Mouse (Mus musculus) lung, postnatal 36 days (tissue): ENCODE data around the gene Slc35g1.

ENCODE experiments used
- DNase-seq: peaks from one replicate; pipeline ENCODE4 v3.0.0; 2022; ENCODE audit warnings: mixed read lengths

The Slc35g1 gene

DNA sequence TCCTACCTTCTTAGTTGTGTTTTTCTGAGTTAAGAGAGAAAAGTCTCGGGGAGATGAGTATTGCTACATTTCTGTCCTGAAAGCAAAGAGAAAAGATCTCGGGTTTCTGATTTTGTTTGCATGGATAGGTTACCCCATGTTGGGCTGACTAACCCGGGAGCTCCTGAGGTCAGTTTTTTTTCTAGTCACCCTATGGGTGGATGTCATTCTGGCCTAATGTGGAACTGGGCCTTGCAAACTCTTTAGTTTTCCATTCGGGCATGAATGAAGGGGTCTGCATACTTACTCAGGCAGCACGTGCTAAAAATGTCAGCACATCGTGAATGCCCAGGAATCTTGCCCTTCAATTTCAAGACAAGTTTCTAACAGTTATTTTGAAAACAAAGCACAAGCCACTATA is 1.2 kb downstream of the Slc35g1 start:
- no peak for DNase-seq

DNA sequence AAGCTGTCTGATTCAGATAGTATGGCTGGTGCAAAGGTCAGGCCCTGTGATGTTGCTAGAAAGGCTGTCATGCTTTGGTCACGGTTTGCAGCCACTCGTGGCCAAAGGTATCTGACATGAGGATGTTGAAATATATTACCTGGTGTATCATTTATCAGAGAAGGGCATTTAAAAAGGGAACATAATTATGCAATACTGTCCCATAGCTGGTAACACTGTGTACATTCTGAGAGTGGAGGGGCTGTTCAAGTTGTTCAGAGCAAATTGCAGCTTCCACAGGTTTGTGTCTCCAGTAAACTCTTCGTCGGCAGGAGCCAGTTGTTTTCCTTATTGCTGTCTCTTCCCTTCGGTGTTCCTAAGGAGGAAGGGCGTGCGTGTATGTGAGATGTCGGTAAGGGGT is 3.2 kb downstream of the Slc35g1 start:
- peak; percentile 20 for DNase-seq

DNA sequence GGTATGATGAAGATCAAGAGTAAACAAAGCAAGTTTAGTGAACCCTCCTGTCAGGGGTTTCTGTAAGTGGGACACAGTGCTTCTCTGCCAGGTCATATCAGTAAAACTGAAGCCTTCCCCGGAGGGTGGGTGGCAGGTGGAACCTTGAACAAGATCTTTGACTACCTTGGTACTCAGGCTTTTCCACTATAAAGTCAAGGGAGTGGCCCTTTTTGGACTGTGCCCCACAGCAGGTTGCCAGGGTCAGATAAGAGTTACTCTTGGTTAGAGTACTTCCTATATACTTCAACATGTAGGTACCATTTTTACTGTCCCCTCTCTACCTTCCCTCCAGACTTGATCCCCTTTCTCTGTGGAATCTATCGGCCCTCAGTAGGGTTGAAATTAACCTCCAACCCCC is 5.1 kb downstream of the Slc35g1 start:
- DNase-seq: no peak

DNA sequence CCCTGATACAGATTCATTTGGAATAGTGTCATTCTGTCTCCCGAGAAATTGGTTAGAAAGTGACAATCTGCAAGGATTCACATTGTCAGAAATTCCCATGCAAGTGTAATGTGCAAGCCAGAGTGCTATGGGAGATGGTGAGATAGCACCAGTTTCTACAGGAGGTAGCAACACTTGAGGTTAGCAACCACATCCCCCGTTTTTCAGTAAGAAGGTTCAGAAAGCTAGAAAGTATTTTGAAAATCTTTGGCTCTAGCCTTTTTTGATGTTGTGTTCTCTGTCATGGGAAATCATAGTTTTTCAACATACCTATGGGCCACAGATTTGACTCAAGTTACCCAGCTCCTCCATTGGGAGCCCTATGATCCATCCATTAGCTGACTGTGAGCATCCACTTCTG is 5.6 kb downstream of the Slc35g1 start:
- no peak for DNase-seq

DNA sequence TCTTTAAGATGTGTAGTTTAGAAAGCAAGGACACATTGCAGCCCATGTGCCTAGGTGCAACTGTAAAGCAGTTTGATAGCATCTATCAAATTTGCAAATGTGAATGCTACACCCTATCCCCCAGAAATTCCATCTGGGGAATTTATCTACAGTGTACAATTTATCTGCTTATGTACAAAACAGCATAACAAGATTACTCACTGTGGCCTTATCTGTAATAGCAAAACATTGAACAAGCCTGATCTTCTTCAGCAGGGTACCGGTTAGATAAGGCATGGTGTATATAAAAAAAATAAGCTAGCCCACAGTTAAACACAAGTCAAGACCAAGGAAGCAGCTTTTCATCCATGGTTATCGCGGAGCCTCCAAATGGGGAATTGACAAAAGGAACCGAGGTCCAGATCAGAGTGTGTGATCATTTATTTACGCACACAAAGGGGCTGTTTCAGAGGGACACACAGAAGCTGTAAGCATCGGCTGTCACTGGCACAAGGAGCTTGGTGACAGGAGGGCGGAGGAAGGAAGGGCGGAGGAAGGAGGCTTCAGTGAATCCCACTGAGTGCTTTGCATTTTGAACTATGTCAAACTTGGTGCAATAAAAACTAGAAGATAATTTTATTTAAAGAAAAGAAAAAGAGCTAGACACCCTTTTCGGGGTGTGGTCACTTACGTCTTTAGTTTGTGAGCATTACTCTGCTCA is 14.7 kb downstream of the Slc35g1 start:
- no peak for DNase-seq

DNA sequence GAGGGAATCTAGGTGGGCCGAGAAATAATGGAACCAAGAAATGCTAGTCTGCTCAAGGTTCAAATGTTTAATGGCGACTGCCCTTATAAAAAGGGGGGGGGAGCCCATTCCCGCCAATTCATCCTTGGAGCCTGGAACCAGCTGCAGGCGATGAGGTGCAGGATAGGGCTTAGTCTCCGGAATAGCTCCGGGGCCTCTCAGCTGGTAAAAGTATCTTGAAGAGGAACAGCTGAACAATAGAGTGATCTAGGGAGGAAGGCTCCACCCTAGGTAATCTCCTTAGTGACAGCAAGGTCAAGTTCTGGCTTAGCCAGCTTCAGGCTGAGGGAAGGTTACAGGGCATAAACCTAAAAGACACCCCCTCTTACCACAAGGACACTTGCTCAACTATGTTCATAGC is 18.1 kb downstream of the Slc35g1 start:
- DNase-seq: no peak

DNA sequence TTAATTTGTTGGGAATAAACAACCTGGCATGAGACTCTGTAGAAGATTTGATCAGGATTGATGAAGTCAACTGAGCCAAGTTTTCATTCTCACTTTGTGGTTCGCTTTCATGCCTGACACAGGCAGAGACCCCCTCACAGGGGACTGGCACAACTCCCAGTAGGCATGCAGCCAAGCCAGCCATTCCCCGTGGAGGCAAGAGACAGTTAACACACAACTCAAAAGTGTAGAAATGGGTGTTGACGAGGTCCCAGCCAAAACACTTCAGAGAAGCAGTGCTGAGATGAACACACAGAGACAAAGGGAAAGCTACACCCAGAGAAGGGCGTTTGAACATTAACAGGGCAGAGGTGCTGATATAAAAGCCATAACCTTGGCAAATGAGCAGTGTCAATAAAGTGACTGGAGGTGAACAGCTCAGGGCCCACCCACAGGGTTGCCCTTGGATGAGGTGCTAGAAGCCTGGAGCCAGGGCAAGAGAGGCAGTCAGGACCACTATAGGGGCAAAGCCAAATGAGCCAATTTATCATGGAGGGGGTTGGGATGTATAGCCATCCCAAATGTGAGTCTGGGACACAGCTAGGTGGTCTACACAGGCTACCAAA is 23.1 kb downstream of the Slc35g1 start:
- no peak for DNase-seq

DNA sequence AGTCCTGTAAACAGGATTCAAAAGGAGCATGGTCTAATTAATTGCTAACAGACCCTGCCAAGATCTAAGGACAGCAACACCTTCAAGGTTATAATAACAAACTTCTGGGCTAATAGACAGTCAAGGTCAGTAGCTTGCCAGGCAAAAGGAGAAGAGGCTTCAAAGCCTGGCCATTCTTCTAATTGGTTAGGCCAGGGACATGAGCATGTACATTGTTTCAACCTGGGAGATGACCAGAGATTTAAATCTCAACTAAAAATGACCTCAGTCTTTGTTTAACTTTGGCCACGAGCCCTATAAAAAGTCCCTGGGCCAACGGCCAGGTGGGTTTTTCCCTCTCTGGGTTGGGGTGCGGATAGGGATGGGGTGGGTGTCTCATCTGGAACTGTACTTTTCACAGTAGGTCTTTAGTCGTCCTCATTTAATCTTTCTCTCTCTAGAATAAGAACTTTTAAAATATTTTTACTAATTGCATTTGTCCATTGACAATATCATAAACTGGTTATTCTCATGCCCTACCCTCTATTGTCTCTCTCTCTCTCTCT is 25.0 kb downstream of the Slc35g1 start:
- no peak for DNase-seq

DNA sequence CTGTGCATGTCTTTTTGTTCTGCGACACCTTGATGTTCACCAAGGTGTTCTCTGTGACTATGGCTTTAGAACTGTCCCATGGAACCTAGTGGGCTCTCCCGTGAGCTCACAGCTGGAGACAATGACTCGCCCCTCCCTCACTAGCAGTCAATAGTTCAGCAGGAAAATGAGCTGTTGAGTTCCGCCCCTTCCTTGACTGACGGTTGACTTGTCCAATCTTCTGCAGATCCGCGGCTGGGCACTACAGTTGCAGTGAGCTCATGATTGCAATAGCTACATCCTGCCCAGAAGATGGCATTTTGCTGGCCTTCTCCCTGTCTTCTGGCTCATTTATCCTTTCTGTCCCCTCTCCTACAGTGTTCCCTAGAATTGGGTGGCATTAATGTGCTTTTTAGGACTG is 25.7 kb downstream of the Slc35g1 start:
- DNase-seq: no peak

DNA sequence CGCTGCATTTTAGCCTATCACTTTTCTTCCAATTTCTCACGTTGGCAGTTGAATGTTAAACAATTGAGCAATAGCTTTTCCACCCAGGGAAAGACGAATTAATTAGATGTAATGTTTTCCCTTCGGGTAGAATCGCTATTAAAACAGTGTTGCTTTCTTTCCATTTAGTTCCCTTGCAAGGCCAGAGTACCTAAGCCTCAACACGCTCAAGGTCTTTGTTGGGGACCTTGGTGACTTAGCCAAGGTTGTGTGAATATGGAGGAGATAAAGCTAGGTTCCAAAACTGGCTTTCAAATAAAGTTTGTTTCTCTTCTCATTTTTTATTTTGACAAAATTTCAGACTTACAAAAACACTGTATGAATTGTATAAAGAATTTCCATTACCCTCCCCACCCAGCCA is 27.1 kb downstream of the Slc35g1 start:
- DNase-seq: no peak

DNA sequence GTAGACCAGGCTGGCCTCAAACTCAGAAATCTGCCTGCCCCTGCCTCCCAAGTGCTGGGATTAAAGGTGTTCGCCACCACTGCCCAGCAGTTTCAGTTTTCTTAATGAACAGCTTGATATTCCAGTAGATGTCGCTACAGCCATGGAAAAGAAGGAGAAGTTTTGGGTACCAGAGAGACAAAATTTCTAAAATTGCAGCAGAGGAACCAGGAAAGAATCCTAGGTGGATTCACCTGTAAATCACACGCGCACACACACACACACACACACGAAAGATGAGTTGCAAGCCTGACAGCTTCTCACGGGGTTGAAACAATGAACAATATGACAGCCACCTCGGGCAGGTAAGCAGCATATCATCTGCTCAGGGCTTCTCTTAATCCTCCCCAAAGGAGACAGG is 28.1 kb downstream of the Slc35g1 start:
- peak; percentile 46 for DNase-seq

DNA sequence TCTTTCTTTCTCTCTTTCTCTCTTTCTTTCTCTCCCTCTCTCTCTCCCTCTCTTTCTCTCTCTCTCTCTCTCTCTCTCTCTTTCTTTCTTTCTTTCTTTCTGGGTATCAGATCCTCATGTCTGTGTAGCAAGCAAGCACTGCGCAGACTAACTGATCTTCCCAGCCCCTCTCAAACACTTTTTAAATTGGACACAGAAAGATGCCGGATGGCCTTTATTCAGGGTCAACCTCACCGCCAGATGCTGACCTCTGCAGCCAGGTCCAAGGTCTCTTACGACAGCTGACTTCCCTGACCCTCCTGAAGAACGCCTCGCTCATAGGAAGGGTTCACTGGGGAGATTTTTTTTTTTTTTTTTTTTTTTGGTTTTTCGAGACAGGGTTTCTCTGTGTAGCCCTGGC is 28.8 kb downstream of the Slc35g1 start:
- no peak for DNase-seq

DNA sequence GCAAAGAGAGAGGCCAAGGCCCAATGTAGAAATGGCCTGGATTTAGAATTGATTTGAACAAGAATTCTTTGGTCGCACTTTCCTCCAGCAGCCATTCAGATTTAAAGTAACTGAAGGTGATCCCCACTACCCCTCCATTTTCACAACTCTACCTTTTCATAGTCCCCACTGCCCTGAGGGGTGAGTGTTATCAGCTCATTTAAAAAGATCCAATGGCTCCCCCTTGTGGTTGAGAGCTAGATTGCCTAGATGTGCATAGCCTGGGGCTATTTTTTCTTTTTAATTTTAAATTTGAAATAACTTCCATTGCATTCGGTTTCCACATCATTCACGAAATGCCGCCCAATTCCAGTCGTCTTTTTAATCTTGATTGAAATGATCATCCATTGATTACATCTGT is 33.5 kb downstream of the Slc35g1 start:
- DNase-seq: peak; percentile 61

DNA sequence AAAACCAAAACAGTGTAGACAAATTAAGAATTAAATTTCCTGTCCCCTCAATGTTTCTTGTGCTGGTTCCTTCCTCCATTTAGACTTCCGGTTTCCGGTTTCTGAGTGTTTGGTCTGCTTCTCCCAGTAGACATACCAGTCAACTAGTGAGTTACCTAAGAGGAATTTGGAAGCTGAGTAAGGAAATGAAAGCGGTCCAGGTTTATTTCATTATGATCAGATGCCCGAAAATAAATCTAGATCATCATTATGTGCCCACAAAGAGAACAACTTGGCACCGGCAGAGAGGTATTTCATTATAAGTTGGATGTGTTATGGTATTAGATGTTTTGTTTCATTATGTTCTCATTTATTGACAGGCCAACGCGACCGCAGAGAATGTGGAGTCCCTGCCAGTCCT is 34.7 kb downstream of the Slc35g1 start:
- DNase-seq: no peak

DNA sequence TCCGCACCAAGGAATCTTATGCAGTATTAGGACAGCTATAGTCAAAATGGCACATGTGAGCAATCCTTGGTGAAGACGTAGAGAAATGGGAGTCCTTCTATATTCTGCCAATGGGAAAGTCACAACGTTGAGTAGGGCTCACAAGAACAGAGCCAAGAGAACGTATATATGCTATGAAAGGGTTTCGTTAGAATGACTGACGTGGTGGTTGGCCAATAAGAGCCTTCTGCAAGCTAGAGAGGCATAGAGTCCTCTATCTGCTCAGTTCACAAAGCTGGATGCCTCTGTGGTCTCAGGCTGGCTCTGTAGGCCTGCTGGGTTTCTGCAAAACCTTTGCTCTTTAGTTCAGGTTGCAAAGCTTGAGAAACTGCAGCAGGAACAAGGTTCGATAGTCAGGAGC is 35.5 kb downstream of the Slc35g1 start:
- DNase-seq: no peak

DNA sequence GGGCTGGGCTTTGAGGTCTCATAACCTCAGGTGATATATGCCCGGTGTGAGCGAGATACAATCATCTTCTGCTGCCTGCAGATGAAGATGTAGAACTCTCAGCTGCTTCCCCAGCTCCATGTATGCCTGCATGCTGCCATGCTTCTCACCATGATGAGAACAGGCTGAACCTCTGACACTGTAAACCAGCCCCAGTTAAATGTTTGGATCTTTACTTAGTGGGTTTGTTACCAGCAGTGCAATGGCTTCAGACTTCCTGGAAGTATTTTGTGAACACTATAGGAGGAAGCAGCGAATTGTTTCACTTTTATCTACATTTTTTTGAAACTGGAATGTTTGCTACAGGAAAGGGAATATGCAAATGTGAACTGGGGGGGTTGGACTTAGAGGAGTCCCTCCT is 36.2 kb downstream of the Slc35g1 start:
- DNase-seq: no peak

DNA sequence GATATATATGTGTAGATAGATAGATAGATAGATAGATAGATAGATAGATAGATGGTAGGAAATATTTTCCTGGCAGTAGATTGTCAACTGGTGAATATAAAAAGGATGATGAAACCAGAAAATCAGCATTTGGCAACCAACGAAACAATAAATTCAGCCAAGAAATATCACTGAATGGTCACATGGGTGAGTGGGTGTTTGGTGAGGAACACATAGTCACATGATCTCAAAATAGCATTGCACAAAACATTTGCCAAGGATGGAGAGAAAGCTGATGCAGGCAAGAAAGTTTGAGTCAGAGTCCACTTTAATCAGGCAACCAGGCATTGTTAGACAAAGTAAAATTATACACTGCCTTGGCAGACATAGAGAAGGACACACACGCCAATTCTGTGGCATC is 37.6 kb downstream of the Slc35g1 start:
- peak; percentile 36 for DNase-seq

DNA sequence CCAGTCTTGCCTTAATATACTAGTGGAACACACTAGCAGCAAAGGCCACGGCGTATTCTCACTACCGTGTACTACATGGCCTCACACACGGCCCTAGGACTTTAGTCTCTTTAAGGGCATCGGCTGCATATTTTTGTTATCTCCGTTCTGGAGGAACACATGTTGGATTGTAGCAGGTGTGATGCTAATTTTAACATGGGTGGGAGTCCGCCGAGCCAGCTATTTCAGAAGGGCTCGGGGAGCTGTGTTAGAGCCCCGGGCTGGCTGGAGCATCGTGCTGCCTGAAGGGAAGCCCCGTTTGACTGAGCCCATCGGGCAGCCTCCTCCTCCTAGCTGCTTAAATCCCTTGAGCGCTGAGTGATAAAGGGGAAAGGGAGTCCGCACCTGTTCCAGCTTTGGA is 39.4 kb downstream of the Slc35g1 start:
- no peak for DNase-seq

DNA sequence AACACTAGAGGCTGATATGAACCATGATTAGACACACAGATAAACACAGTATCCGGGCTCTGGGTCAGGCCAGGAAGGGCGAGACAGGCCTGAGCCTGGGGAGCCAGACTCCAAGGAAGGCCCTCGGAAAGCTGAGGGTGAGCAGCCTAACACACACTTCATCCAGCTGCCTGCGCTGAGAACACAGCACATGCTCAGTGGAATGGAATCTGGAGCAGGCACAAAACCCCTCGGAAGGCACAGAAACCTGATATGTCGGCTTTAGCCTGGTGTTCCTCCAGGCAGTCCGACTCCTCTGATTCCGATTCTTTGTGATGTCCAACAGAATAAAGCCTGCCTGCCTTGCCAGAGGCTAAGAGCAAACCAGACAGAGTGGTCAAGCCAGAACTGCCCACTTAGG is 46.1 kb downstream of the Slc35g1 start:
- DNase-seq: no peak

DNA sequence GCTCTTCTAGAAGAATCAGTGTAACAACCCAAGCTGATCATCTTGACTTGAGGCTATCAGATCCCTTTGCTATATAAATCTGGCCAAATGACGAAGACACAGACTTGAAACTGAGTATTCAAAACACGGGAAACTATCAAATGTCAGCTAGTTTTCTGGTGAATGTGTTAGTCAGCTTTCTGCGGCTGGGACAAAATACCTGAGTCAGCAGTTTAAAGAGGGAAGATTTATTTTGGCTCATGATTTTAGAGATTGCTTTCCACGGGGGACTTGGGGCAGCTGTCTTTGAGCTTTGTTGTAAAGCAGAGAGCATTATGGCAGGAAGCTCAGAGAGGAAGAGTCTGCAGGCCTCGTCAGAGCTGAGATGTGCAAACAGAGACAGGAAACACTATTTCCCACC is 50.0 kb downstream of the Slc35g1 start:
- DNase-seq: no peak
